ENCODE assay signal across 8 mouse cellular contexts in the genomic region with DNA sequence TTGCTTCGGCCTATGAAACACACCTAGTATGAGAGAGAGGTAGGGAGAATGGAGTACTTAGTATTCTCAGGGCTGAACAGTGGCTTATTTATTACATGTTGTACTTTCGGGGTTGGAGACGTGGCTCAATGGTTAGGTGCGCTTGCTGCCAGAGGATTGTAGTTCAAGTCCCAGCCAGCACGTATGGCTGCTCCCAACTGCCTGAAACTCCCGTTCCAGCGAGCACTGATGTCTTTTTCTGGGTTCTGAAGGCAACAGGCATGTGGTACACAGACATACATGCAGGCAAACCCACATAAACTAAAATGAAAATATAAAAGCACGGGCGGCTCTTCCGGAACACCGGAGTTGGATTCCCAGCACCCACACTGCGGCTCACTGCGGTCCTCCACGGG. TPM values are rescaled to one million over a fixed set of nuclear protein-coding genes. Genes with fewer than 3 reads are reported as not detected.
DNase-seq lines count a peak whose midpoint lies in the region; ATAC-seq and TF ChIP-seq lines count a peak whose summit lies in the region.

No protein-coding gene starts in this region.

- no peak for TF ChIP-seq CTCF in kidney, adult 2 months (conservative IDR thresholded peaks at IDR 0.05; ENCODE audit: insufficient read depth, insufficient read length, low read depth, low read length)

- peak overlapping the region; percentile 97 for H3K4me3 ChIP-seq in kidney, adult 2 months (ENCODE audit: insufficient read depth, low read depth, low read length)
- H3K4me3 ChIP-seq in hindbrain, embryonic 11.5 days (ENCODE audit: low read depth, low read length) = peak overlapping the region; percentile 83
- H3K4me3 ChIP-seq in midbrain, embryonic 11.5 days (ENCODE audit: low read depth, low read length) = peak overlapping the region; percentile 74

- no peak for TF ChIP-seq POLR2A in kidney, adult 2 months (IDR thresholded peaks at IDR 0.05; ENCODE audit: low read depth, low read length)

- DNase-seq in kidney, adult 2 months = no peak
- DNase-seq in kidney, postnatal 14 days = no peak
- DNase-seq in ZHBTc4 (ENCODE audit: low read depth, low spot score) = peak; percentile 37
- no peak for DNase-seq in hindbrain, embryonic 11.5 days (ENCODE audit: low spot score)
- DNase-seq in midbrain, embryonic 11.5 days (ENCODE audit: low spot score, missing footprints) = no peak
- DNase-seq in frontal cortex, postnatal 14 days (ENCODE audit: low spot score in 2 of 2) = no peak
- no peak for DNase-seq in layer of hippocampus, adult 11-12 months (ENCODE audit: low spot score)
- no peak for DNase-seq in adrenal gland, postnatal 14 days

- H3K4me2 ChIP-seq in hindbrain, embryonic 11.5 days (replicated peaks; ENCODE audit: low read depth, low read length) = peak overlapping the region; percentile 68
- peak overlapping the region; percentile 82 for H3K4me2 ChIP-seq in midbrain, embryonic 11.5 days

- peak overlapping the region; percentile 93 for H3K9ac ChIP-seq in hindbrain, embryonic 11.5 days (ENCODE audit: low read depth, low read length)
- peak overlapping the region; percentile 92 for H3K9ac ChIP-seq in midbrain, embryonic 11.5 days (ENCODE audit: low read length)

- H3K36me3 ChIP-seq in kidney, adult 2 months (ENCODE audit: control insufficient read depth, insufficient read depth, low read length) = no peaks in the 10 kb centered on the region
- no peaks in the 10 kb centered on the region for H3K36me3 ChIP-seq in hindbrain, embryonic 11.5 days (ENCODE audit: control insufficient read depth, insufficient read depth, low read length)
- 0 out of 2 replicates have a peak, but pooled peaks cover 4% of the 10 kb centered on the region for H3K36me3 ChIP-seq in midbrain, embryonic 11.5 days (ENCODE audit: control insufficient read depth, insufficient read depth, low read length)

- no peaks in the 10 kb centered on the region for H3K9me3 ChIP-seq in hindbrain, embryonic 11.5 days (ENCODE audit: control insufficient read depth, low read length)
- no peaks in the 10 kb centered on the region for H3K9me3 ChIP-seq in midbrain, embryonic 11.5 days (ENCODE audit: control insufficient read depth, low read length)

- no peak; the same call in none of the 2 replicates for ATAC-seq in hindbrain, embryonic 11.5 days (ENCODE audit: low FRiP score)
- ATAC-seq in midbrain, embryonic 11.5 days (ENCODE audit: low FRiP score) = peak; percentile 39

- no peaks in the 10 kb centered on the region for H3K27me3 ChIP-seq in kidney, adult 2 months (replicated peaks; ENCODE audit: control insufficient read depth, insufficient read depth, low read length)
- H3K27me3 ChIP-seq in hindbrain, embryonic 11.5 days (ENCODE audit: control insufficient read depth, insufficient read depth, low read length) = no peaks in the 10 kb centered on the region
- H3K27me3 ChIP-seq in midbrain, embryonic 11.5 days (ENCODE audit: control insufficient read depth, insufficient read depth, low read length) = no peaks in the 10 kb centered on the region

- H3K27ac ChIP-seq in kidney, adult 2 months (ENCODE audit: insufficient read depth, low read depth, low read length) = peak overlapping the region; percentile 96
- H3K27ac ChIP-seq in hindbrain, embryonic 11.5 days (ENCODE audit: low read depth, low read length) = peak overlapping the region; percentile 90
- H3K27ac ChIP-seq in midbrain, embryonic 11.5 days (ENCODE audit: low read depth, low read length) = peak overlapping the region; percentile 91

- 5% methylated on average over 14 of the region's 14 CpGs for WGBS in kidney, adult 2 months
- WGBS in hindbrain, embryonic 11.5 days = 9% methylated on average over 14 of the region's 14 CpGs
- 9% methylated on average over 14 of the region's 14 CpGs for WGBS in midbrain, embryonic 11.5 days

- peaks cover 3% of the 10 kb centered on the region; the same call in 1 of the 2 replicates for H3K4me1 ChIP-seq in kidney, adult 2 months (ENCODE audit: control insufficient read depth, insufficient read depth, low read length)
- H3K4me1 ChIP-seq in hindbrain, embryonic 11.5 days (replicated peaks; ENCODE audit: control insufficient read depth, insufficient read depth, low read length) = no peaks in the 10 kb centered on the region
- peaks cover 13% of the 10 kb centered on the region for H3K4me1 ChIP-seq in midbrain, embryonic 11.5 days (ENCODE audit: control insufficient read depth, insufficient read depth, low read length)

RNA-seq across cellular contexts. Expression of a gene that starts 0.7 kb away (rescaled TPM):
- polyA plus RNA-seq in kidney, adult 2 months (2012; rRNA removed) = 5.9 and 6.0 TPM in 2 replicates
- 29.4 and 32.9 TPM in 2 replicates for polyA plus RNA-seq in hindbrain, embryonic 11.5 days (2014; fragmentation: Nextera tagmentation; extraction: Ambion mirVana)
- polyA plus RNA-seq in midbrain, embryonic 11.5 days (2014; fragmentation: Nextera tagmentation; extraction: Ambion mirVana) = 37.8 and 39.8 TPM in 2 replicates
- 19.0 and 20.1 TPM in 2 replicates for total RNA-seq in adrenal gland, postnatal 14 days (2021)

RNA-seq across cellular contexts. Expression of a gene that starts 20.1 kb away (rescaled TPM):
- polyA plus RNA-seq in kidney, adult 2 months (2012; rRNA removed) = 0.14 and 0.23 TPM in 2 replicates
- polyA plus RNA-seq in hindbrain, embryonic 11.5 days (2014; fragmentation: Nextera tagmentation; extraction: Ambion mirVana) = 0.64 and 0.94 TPM in 2 replicates
- 1.2 and 1.4 TPM in 2 replicates for polyA plus RNA-seq in midbrain, embryonic 11.5 days (2014; fragmentation: Nextera tagmentation; extraction: Ambion mirVana)
- total RNA-seq in adrenal gland, postnatal 14 days (2021) = 0.59 and 1.4 TPM in 2 replicates

RNA-seq across cellular contexts. Expression of a gene that starts 21.4 kb away (rescaled TPM):
- polyA plus RNA-seq in kidney, adult 2 months (2012; rRNA removed) = 2.8 TPM in 2 replicates
- 10.6 and 13.1 TPM in 2 replicates for polyA plus RNA-seq in hindbrain, embryonic 11.5 days (2014; fragmentation: Nextera tagmentation; extraction: Ambion mirVana)
- 10.5 and 11.8 TPM in 2 replicates for polyA plus RNA-seq in midbrain, embryonic 11.5 days (2014; fragmentation: Nextera tagmentation; extraction: Ambion mirVana)
- 9.2 and 10.8 TPM in 2 replicates for total RNA-seq in adrenal gland, postnatal 14 days (2021)
